Comparison of ENCODE assay signal across 10 mouse cellular contexts in the genomic region with DNA sequence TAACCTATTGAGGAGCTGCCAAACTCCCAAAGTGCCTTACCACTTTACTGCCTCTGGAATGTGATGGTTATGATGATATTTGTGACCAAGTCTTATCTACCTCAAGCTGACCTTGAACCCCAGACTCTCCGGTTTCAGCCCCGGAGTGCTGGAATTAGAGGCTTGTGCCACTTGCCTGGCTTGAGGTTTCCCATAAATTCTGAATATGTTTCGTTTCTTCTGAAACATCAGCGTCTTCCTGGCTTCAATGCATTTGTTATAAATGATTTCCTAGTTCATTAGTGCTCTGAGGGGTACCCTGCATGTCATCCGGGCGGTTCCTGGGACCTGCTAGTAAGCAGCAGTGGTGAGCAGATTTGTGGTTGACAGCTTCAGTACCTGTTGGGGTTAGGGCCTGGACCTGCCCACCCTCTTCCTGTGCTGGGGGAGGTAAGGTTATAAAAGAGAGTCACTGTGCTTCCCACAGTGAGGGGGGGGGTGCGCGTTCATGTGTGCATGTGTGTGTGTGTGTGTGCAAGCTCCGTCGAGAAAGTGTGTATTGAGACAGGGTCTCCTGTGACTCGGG. TPM values are rescaled to one million over a fixed set of nuclear protein-coding genes. Genes with fewer than 3 reads are reported as not detected.
DNase-seq lines count a peak whose midpoint lies in the region; ATAC-seq and TF ChIP-seq lines count a peak whose summit lies in the region.
"Had no signal": no experiment of that assay in that cellular context is flagged by ENCODE, and none has a peak within 500 bp of the region (broad histone marks: within the 10 kb centered on the region; RNA-seq: fewer than 3 reads in every experiment).

No protein-coding gene starts in this region.

- no peak overlapping the region for H3K27ac ChIP-seq in forebrain, embryonic 12.5 days
- no peak overlapping the region for H3K27ac ChIP-seq in forebrain, embryonic 11.5 days (ENCODE audit: low read depth, low read length)
- no peak overlapping the region for H3K27ac ChIP-seq in midbrain, embryonic 10.5 days (replicated peaks)
- no peak overlapping the region for H3K27ac ChIP-seq in midbrain, embryonic 16.5 days (ENCODE audit: low read length)
- no peak overlapping the region for H3K27ac ChIP-seq in limb, embryonic 10.5 days
- 0 out of 2 replicates have a peak overlapping the region, but pooled peaks have one; percentile 14 for H3K27ac ChIP-seq in small intestine, adult 2 months (ENCODE audit: insufficient read depth, low read depth, low read length)

- peak overlapping the region; percentile 88; the same call in 1 of the 2 replicates for H3K4me2 ChIP-seq in forebrain, embryonic 12.5 days
- H3K4me2 ChIP-seq in forebrain, embryonic 11.5 days (ENCODE audit: low read depth, low read length, severe bottlenecking) = no peak overlapping the region
- H3K4me2 ChIP-seq in midbrain, embryonic 16.5 days (ENCODE audit: low read length) = no peak overlapping the region; the same call in 1 of the 2 replicates

- H3K9me3 ChIP-seq in forebrain, embryonic 12.5 days = no peaks in the 10 kb centered on the region
- H3K9me3 ChIP-seq in forebrain, embryonic 11.5 days (ENCODE audit: control insufficient read depth, low read length) = no peaks in the 10 kb centered on the region
- no peaks in the 10 kb centered on the region for H3K9me3 ChIP-seq in midbrain, embryonic 10.5 days (replicated peaks)
- H3K9me3 ChIP-seq in midbrain, embryonic 16.5 days (replicated peaks; ENCODE audit: control insufficient read depth, low read length, poor library complexity, severe bottlenecking) = no peaks in the 10 kb centered on the region
- no peaks in the 10 kb centered on the region for H3K9me3 ChIP-seq in limb, embryonic 10.5 days (replicated peaks)

- no peaks in the 10 kb centered on the region for H3K36me3 ChIP-seq in forebrain, embryonic 12.5 days (replicated peaks)
- no peaks in the 10 kb centered on the region for H3K36me3 ChIP-seq in forebrain, embryonic 11.5 days (ENCODE audit: control insufficient read depth, insufficient read depth, low read length)
- no peaks in the 10 kb centered on the region for H3K36me3 ChIP-seq in midbrain, embryonic 10.5 days
- no peaks in the 10 kb centered on the region for H3K36me3 ChIP-seq in midbrain, embryonic 16.5 days (ENCODE audit: control insufficient read depth, insufficient read depth, low read length)
- no peaks in the 10 kb centered on the region; the same call in 1 of the 2 replicates for H3K36me3 ChIP-seq in limb, embryonic 10.5 days
- no peaks in the 10 kb centered on the region for H3K36me3 ChIP-seq in small intestine, adult 2 months (ENCODE audit: control insufficient read depth, insufficient read depth, low read length)

- ATAC-seq in forebrain, embryonic 12.5 days (ENCODE audit: low FRiP score) = no peak
- ATAC-seq in forebrain, embryonic 11.5 days (replicated peaks; ENCODE audit: low FRiP score) = no peak
- no peak for ATAC-seq in midbrain, embryonic 16.5 days

- DNase-seq in forebrain, embryonic 11.5 days (ENCODE audit: low spot score) = no peak
- DNase-seq in midbrain, embryonic 10.5 days (ENCODE audit: low spot score) = no peak
- DNase-seq in limb, embryonic 10.5 days (ENCODE audit: low spot score) = no peak
- DNase-seq in cerebellum, adult 9-10 months = no peak
- no peak for DNase-seq in frontal cortex, postnatal 36 days (ENCODE audit: low spot score in 2 of 2)
- DNase-seq: lung, adult 18-20 months; thymus, postnatal 36 days had no signal

- H3K9ac ChIP-seq in forebrain, embryonic 12.5 days = no peak overlapping the region
- H3K9ac ChIP-seq in forebrain, embryonic 11.5 days (ENCODE audit: low read length) = no peak overlapping the region
- H3K9ac ChIP-seq in midbrain, embryonic 16.5 days (ENCODE audit: low read depth, low read length) = no peak overlapping the region

- H3K27me3 ChIP-seq in forebrain, embryonic 12.5 days = peaks cover 7% of the 10 kb centered on the region; the same call in 1 of the 2 replicates
- H3K27me3 ChIP-seq in forebrain, embryonic 11.5 days (ENCODE audit: control insufficient read depth, insufficient read depth, low read length) = no peaks in the 10 kb centered on the region
- H3K27me3 ChIP-seq in midbrain, embryonic 10.5 days (ENCODE audit: low read depth, poor library complexity, severe bottlenecking) = peaks cover 12% of the 10 kb centered on the region
- H3K27me3 ChIP-seq in midbrain, embryonic 16.5 days (ENCODE audit: control insufficient read depth, insufficient read depth, low read depth, low read length) = no peaks in the 10 kb centered on the region
- H3K27me3 ChIP-seq in limb, embryonic 10.5 days (ENCODE audit: low read depth, poor library complexity, severe bottlenecking) = no peaks in the 10 kb centered on the region
- H3K27me3 ChIP-seq in small intestine, adult 2 months (ENCODE audit: control insufficient read depth, insufficient read depth, low read length) = no peaks in the 10 kb centered on the region

- WGBS in forebrain, embryonic 12.5 days = 90% methylated on average over 11 of the region's 11 CpGs
- WGBS in forebrain, embryonic 11.5 days = 94% methylated on average over 11 of the region's 11 CpGs
- WGBS in midbrain, embryonic 10.5 days = 92% methylated on average over 11 of the region's 11 CpGs
- 91% methylated on average over 11 of the region's 11 CpGs for WGBS in midbrain, embryonic 16.5 days
- 91% methylated on average over 11 of the region's 11 CpGs for WGBS in limb, embryonic 10.5 days
- WGBS in small intestine, adult 2 months = 59% methylated on average over 11 of the region's 11 CpGs

- H3K4me1 ChIP-seq in forebrain, embryonic 12.5 days = peaks cover 55% of the 10 kb centered on the region
- H3K4me1 ChIP-seq in forebrain, embryonic 11.5 days (replicated peaks; ENCODE audit: control insufficient read depth, insufficient read depth, low read length) = peaks cover 8% of the 10 kb centered on the region
- peaks cover 90% of the 10 kb centered on the region for H3K4me1 ChIP-seq in midbrain, embryonic 10.5 days
- peaks cover 21% of the 10 kb centered on the region for H3K4me1 ChIP-seq in midbrain, embryonic 16.5 days (ENCODE audit: control insufficient read depth, insufficient read depth, low read length)
- H3K4me1 ChIP-seq in limb, embryonic 10.5 days = peaks cover 71% of the 10 kb centered on the region
- peaks cover 19% of the 10 kb centered on the region for H3K4me1 ChIP-seq in small intestine, adult 2 months (ENCODE audit: control insufficient read depth, insufficient read depth, insufficient read length, low read length)

- H3K4me3 ChIP-seq in forebrain, embryonic 12.5 days (replicated peaks) = no peak overlapping the region
- no peak overlapping the region for H3K4me3 ChIP-seq in forebrain, embryonic 11.5 days (ENCODE audit: low read depth, low read length)
- peak overlapping the region; percentile 87 for H3K4me3 ChIP-seq in midbrain, embryonic 10.5 days
- H3K4me3 ChIP-seq in midbrain, embryonic 16.5 days (ENCODE audit: low read depth, low read length) = no peak overlapping the region
- 0 out of 2 replicates have a peak overlapping the region, but pooled peaks have one; percentile 82 for H3K4me3 ChIP-seq in limb, embryonic 10.5 days
- H3K4me3 ChIP-seq in small intestine, adult 2 months (ENCODE audit: low read depth, low read length) = peak overlapping the region; percentile 20

- no peak for TF ChIP-seq POLR2A in small intestine, adult 2 months (IDR thresholded peaks at IDR 0.05; ENCODE audit: low read depth, low read length)

- no peak for TF ChIP-seq CTCF in small intestine, adult 2 months (IDR thresholded peaks at IDR 0.05; ENCODE audit: extremely low read depth, insufficient read length, insufficient replicate concordance, low read depth, low read length)

RNA-seq across cellular contexts. Expression of gene Tpst2, which starts 1.5 kb away (rescaled TPM):
- polyA plus RNA-seq in forebrain, embryonic 12.5 days (2016; fragmentation: Nextera tagmentation; extraction: Ambion mirVana) = 27.1 and 28.6 TPM in 2 replicates
- 30.9 and 34.3 TPM in 2 replicates for polyA plus RNA-seq in forebrain, embryonic 11.5 days (2014; fragmentation: Nextera tagmentation; extraction: Ambion mirVana)
- 35.9 and 37.0 TPM in 2 replicates for polyA plus RNA-seq in midbrain, embryonic 10.5 days (2016; fragmentation: Nextera tagmentation; extraction: Ambion mirVana)
- polyA plus RNA-seq in midbrain, embryonic 16.5 days (2015; fragmentation: Nextera tagmentation; extraction: Ambion mirVana) = 26.2 and 34.5 TPM in 2 replicates
- polyA plus RNA-seq in limb, embryonic 10.5 days (2016; fragmentation: Nextera tagmentation; extraction: Ambion mirVana) = 37.5 and 38.0 TPM in 2 replicates
- 29.8 and 35.4 TPM in 2 replicates for polyA plus RNA-seq in small intestine, adult 2 months (2012; rRNA removed)

RNA-seq across cellular contexts. Expression of gene Crybb1, which starts 22.4 kb away (rescaled TPM):
- 1.2 and 1.3 TPM in 2 replicates for polyA plus RNA-seq in forebrain, embryonic 12.5 days (2016; fragmentation: Nextera tagmentation; extraction: Ambion mirVana)
- 0.48 and 0.73 TPM in 2 replicates for polyA plus RNA-seq in forebrain, embryonic 11.5 days (2014; fragmentation: Nextera tagmentation; extraction: Ambion mirVana)
- polyA plus RNA-seq in midbrain, embryonic 10.5 days (2016; fragmentation: Nextera tagmentation; extraction: Ambion mirVana) = 0.41 and 0.91 TPM in 2 replicates
- 5.1 and 5.8 TPM in 2 replicates for polyA plus RNA-seq in midbrain, embryonic 16.5 days (2015; fragmentation: Nextera tagmentation; extraction: Ambion mirVana)
- not detected in 2 replicates for polyA plus RNA-seq in limb, embryonic 10.5 days (2016; fragmentation: Nextera tagmentation; extraction: Ambion mirVana)
- 0.33 and 0.34 TPM in 2 replicates for polyA plus RNA-seq in small intestine, adult 2 months (2012; rRNA removed)

RNA-seq across cellular contexts. Expression of gene Cryba4, which starts 25.7 kb away (rescaled TPM):
- 1.2 and 1.4 TPM in 2 replicates for polyA plus RNA-seq in forebrain, embryonic 12.5 days (2016; fragmentation: Nextera tagmentation; extraction: Ambion mirVana)
- 0.48 and 1.1 TPM in 2 replicates for polyA plus RNA-seq in forebrain, embryonic 11.5 days (2014; fragmentation: Nextera tagmentation; extraction: Ambion mirVana)
- polyA plus RNA-seq in midbrain, embryonic 10.5 days (2016; fragmentation: Nextera tagmentation; extraction: Ambion mirVana) = 0.43 and 1.4 TPM in 2 replicates
- 1.0 and 1.6 TPM in 2 replicates for polyA plus RNA-seq in midbrain, embryonic 16.5 days (2015; fragmentation: Nextera tagmentation; extraction: Ambion mirVana)
- 0.34 and 0.46 TPM in 2 replicates for polyA plus RNA-seq in limb, embryonic 10.5 days (2016; fragmentation: Nextera tagmentation; extraction: Ambion mirVana)
- 1.5 and 2.2 TPM in 2 replicates for polyA plus RNA-seq in small intestine, adult 2 months (2012; rRNA removed)

RNA-seq across cellular contexts. Expression of gene Tfip11, which starts 48.2 kb away (rescaled TPM):
- 38.1 and 39.5 TPM in 2 replicates for polyA plus RNA-seq in forebrain, embryonic 12.5 days (2016; fragmentation: Nextera tagmentation; extraction: Ambion mirVana)
- 32.5 and 33.7 TPM in 2 replicates for polyA plus RNA-seq in forebrain, embryonic 11.5 days (2014; fragmentation: Nextera tagmentation; extraction: Ambion mirVana)
- polyA plus RNA-seq in midbrain, embryonic 10.5 days (2016; fragmentation: Nextera tagmentation; extraction: Ambion mirVana) = 43.0 and 47.6 TPM in 2 replicates
- polyA plus RNA-seq in midbrain, embryonic 16.5 days (2015; fragmentation: Nextera tagmentation; extraction: Ambion mirVana) = 37.0 and 37.2 TPM in 2 replicates
- polyA plus RNA-seq in limb, embryonic 10.5 days (2016; fragmentation: Nextera tagmentation; extraction: Ambion mirVana) = 43.5 and 44.4 TPM in 2 replicates
- 18.3 and 40.0 TPM in 2 replicates for polyA plus RNA-seq in small intestine, adult 2 months (2012; rRNA removed)

Comparison
In these comparisons a context has a peak if more than half of its experiments do, and no peak if none do; other contexts are left out.
1. H3K4me3 ChIP-seq: peak in midbrain, embryonic 10.5 days (single experiment), limb, embryonic 10.5 days (single experiment) and small intestine, adult 2 months (single experiment); none in forebrain, embryonic 12.5 days (single experiment), forebrain, embryonic 11.5 days (single experiment) and midbrain, embryonic 16.5 days (single experiment).